Mouse (Mus musculus): ENCODE results near the gene Sgk1. TPM values are rescaled to one million over a fixed set of nuclear protein-coding genes. Genes with fewer than 3 reads are reported as not detected.

Sgk1 gene
- total and polyA plus RNA-seq, 3 experiments = 0.76 to 16.0 (median 4.3) TPM

GRCm38 (mm10) chr10:21914751-21915150, 32.8 kb downstream of the Sgk1 start:
- TF ChIP-seq TCF12 (IDR thresholded peaks at IDR 0.05; ENCODE audit: low read depth, low read length) (no peak), E2F4 (IDR thresholded peaks at IDR 0.05; ENCODE audit: insufficient replicate concordance, low read depth, low read length) (no peak), NELFE (IDR thresholded peaks at IDR 0.05; ENCODE audit: low read depth, low read length) (no peak), RCOR1 (conservative IDR thresholded peaks at IDR 0.05; ENCODE audit: low read depth, low read length) (no peak), SIN3A (IDR thresholded peaks at IDR 0.05; ENCODE audit: low read length) (no peak), JUND (conservative IDR thresholded peaks at IDR 0.05; ENCODE audit: low read depth, low read length) (no peak), BHLHE40 (IDR thresholded peaks at IDR 0.05; ENCODE audit: low read depth, low read length) (no peak)
- no peaks in the 10 kb centered on the region for H3K36me3 ChIP-seq (replicated peaks in 1 of 2; ENCODE audit: control insufficient read depth in 1 of 2, insufficient read depth in 1 of 2, low read length in 1 of 2)
- DNase-seq (ENCODE audit: extremely low read depth) = no peak

DNA sequence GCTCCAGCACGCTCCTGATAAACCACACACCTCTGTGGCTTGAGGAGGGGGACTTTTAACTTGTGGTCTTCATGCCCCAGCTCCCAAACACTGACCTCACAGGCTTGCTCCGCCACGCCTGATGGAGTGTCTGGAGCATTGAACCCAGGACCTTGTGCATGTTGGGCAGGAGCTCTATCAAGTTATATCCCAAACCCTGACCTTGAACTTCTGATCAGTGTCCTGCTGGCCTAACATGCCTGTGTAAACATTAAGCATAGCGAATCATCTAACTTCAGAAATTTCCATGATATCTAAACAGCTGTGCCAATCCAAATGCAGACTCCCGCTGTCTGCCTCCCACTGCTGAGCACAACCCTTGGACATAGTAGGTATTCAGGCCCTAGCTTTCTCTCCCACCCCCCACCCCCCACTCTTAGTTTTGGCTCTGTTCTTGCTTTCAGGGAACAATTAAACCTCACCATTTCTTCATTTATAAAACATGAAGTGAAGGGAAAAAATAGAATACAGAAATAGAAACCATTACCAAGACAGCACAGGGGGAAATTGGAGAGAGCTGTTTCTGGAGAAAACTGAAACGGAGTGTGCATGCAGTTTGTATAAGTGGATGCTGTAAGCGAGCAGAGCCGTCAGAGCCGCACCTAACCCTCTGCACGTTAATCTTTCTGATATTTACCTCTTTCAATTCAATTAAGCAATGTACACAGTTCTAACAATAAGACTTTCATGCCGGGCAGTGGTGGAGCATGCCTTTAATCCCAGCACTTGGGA, 34.5 kb downstream of the Sgk1 start:
- H3K27ac ChIP-seq (ENCODE audit: insufficient read depth, low read depth) = no peak overlapping the region
- TF ChIP-seq CTCF (conservative IDR thresholded peaks at IDR 0.05 in 1 of 2, IDR thresholded peaks at IDR 0.05 in 1 of 2; ENCODE audit: low read depth in 2 of 2, low read length in 2 of 2) = no peak
- no peak for TF ChIP-seq ZKSCAN1 (IDR thresholded peaks at IDR 0.05; ENCODE audit: borderline replicate concordance, low read depth, low read length)
- TF ChIP-seq UBTF (IDR thresholded peaks at IDR 0.05; ENCODE audit: low read depth, low read length) = no peak
- no peak for TF ChIP-seq ZMIZ1 (IDR thresholded peaks at IDR 0.05; ENCODE audit: low read depth, low read length)
- TF ChIP-seq ELF1 (IDR thresholded peaks at IDR 0.05; ENCODE audit: low read depth, low read length) = no peak
- no peak for TF ChIP-seq KAT2A (IDR thresholded peaks at IDR 0.05; ENCODE audit: insufficient replicate concordance, low read length)
- no peak for TF ChIP-seq SIN3A (IDR thresholded peaks at IDR 0.05; ENCODE audit: low read length)
- no peak for TF ChIP-seq RAD21 (IDR thresholded peaks at IDR 0.05; ENCODE audit: low read depth, low read length)
- TF ChIP-seq NELFE (IDR thresholded peaks at IDR 0.05; ENCODE audit: low read depth, low read length) = no peak
- no peak for TF ChIP-seq ETS1 (conservative IDR thresholded peaks at IDR 0.05; ENCODE audit: low read depth, low read length)
- no peak for TF ChIP-seq SMC3 (IDR thresholded peaks at IDR 0.05; ENCODE audit: low read depth, low read length)
- dilution Hi-C loops (cut with MboI; ENCODE audit: extremely low pct_ligation_motif_present, extremely low pct_unique_long_range_greater_than_20kb, low sequenced_read_pairs) = no loop called here

More at GRCm38 (mm10) chr10:21914751-21915150, 32.8 kb downstream of the Sgk1 start:
- H3K27ac ChIP-seq (ENCODE audit: insufficient read depth, low read depth) = no peak overlapping the region
- H3K4me1 ChIP-seq (ENCODE audit: control insufficient read depth in 1 of 2, insufficient read depth in 2 of 2) = no peaks in the 10 kb centered on the region
- no peaks in the 10 kb centered on the region for H3K27me3 ChIP-seq (replicated peaks)
- no peak overlapping the region for H3K4me2 ChIP-seq (ENCODE audit: insufficient read depth, low read depth, poor library complexity, severe bottlenecking)
- no peaks in the 10 kb centered on the region for H3K79me2 ChIP-seq (replicated peaks; ENCODE audit: control insufficient read depth, extremely low read depth, insufficient read depth, poor library complexity, severe bottlenecking)
- in situ Hi-C loops (cut with MboI; ENCODE audit: low pct_ligation_motif_present, low pct_unique_long_range_greater_than_20kb, low sequenced_read_pairs) = no loop called here
- no peak overlapping the region for H3K9ac ChIP-seq (ENCODE audit: insufficient read depth, low read depth)
- H3K4me3 ChIP-seq (replicated peaks in 1 of 3; ENCODE audit: low read depth in 2 of 3, low read length in 2 of 3, poor library complexity in 1 of 3) = no peak overlapping the region
- dilution Hi-C loops (cut with MboI; ENCODE audit: extremely low pct_ligation_motif_present, extremely low pct_unique_long_range_greater_than_20kb, low sequenced_read_pairs) = no loop called here
- H3K9me3 ChIP-seq (replicated peaks; ENCODE audit: low read length) = no peaks in the 10 kb centered on the region

More for the DNA sequence above, 34.5 kb downstream of the Sgk1 start:
- H3K79me2 ChIP-seq (replicated peaks; ENCODE audit: control insufficient read depth, extremely low read depth, insufficient read depth, poor library complexity, severe bottlenecking) = no peaks in the 10 kb centered on the region
- H3K4me2 ChIP-seq (ENCODE audit: insufficient read depth, low read depth, poor library complexity, severe bottlenecking) = no peak overlapping the region
- no peak overlapping the region for H3K9ac ChIP-seq (ENCODE audit: insufficient read depth, low read depth)
- no peaks in the 10 kb centered on the region for H3K4me1 ChIP-seq (ENCODE audit: control insufficient read depth in 1 of 2, insufficient read depth in 2 of 2)
- no peaks in the 10 kb centered on the region for H3K27me3 ChIP-seq (replicated peaks)
- DNase-seq (ENCODE audit: extremely low read depth) = no peak
- H3K4me3 ChIP-seq (replicated peaks in 1 of 3; ENCODE audit: low read depth in 2 of 3, low read length in 2 of 3, poor library complexity in 1 of 3) = no peak overlapping the region
- no peaks in the 10 kb centered on the region for H3K9me3 ChIP-seq (replicated peaks; ENCODE audit: low read length)
- no peaks in the 10 kb centered on the region for H3K36me3 ChIP-seq (replicated peaks in 1 of 2; ENCODE audit: control insufficient read depth in 1 of 2, insufficient read depth in 1 of 2, low read length in 1 of 2)
- in situ Hi-C loops (cut with MboI; ENCODE audit: low pct_ligation_motif_present, low pct_unique_long_range_greater_than_20kb, low sequenced_read_pairs) = no loop called here

Data from CH12.LX (cell line).